Mouse (Mus musculus): ENCODE measurements around the gene Tmem136.

DNA sequence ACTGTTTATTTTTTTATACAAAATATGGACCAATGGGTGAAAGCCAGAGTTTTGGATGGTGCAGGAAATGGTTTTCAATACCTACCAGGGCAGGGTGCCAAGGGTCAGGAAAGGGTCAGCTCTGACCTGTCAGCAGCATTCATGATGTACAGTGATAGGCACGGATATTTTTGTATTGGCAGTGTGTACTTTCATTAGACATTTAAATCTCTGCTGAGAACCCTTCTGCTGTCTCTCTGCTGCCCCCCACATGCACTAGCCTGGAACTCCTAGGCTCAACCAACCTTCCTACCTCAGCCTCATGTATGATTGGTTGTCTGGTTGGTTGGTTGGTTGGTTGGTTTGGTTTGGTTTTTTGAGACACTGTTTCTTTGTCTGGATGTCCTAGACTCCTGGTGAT lies 6.0 kb upstream of the Tmem136 start:
- peak; percentile 53 for TF ChIP-seq CTCF (conservative IDR thresholded peaks at IDR 0.05; ENCODE audit: insufficient read depth, insufficient read length, low read depth, low read length)
- no peak for TF ChIP-seq POLR2A (IDR thresholded peaks at IDR 0.05; ENCODE audit: low read depth, low read length)

All from kidney, adult 2 months (tissue).